Mouse (Mus musculus): ENCODE results near the gene Enkd1. TPM values are rescaled to one million over a fixed set of nuclear protein-coding genes. Genes with fewer than 3 reads are reported as not detected.

The Enkd1 gene
- 4.9 and 7.9 TPM in 2 replicates for polyA plus RNA-seq (2012; rRNA removed; ENCODE audit: low replicate concordance)

GRCm38 (mm10) chr8:105707498-105708403 lies at the start of gene Enkd1, which contains the start of gene 4933405L10Rik:
Gene Enkd1 (minus strand): TSS chr8:105708210.
Gene 4933405L10Rik (plus strand): TSS chr8:105707655.

GRCm38 (mm10) chr8:105700966-105701824 lies 6.8 kb downstream of the Enkd1 start, which contains the start of the genes Acd and Pard6a:
Gene Acd (minus strand): TSS chr8:105701102.
Gene Pard6a (plus strand): TSS chr8:105701148.

GRCm38 (mm10) chr8:105685796-105686308 lies 22.2 kb downstream of the Enkd1 start, which contains the start of gene Carmil2:
Gene Carmil2 (plus strand): TSS chr8:105686274.

Other genes with a start within 250 kb of the Enkd1 start
- gene Tppp3, start 236.7 kb downstream of the Enkd1 start, polyA plus RNA-seq (2012; rRNA removed; ENCODE audit: low replicate concordance), result 53.0 and 57.7 TPM in 2 replicates
- gene Zdhhc1, start 211.3 kb downstream of the Enkd1 start, polyA plus RNA-seq (2012; rRNA removed; ENCODE audit: low replicate concordance), result 17.9 and 29.4 TPM in 2 replicates
- gene Hsd11b2, start 189.5 kb downstream of the Enkd1 start, polyA plus RNA-seq (2012; rRNA removed; ENCODE audit: low replicate concordance), result 11.0 and 11.1 TPM in 2 replicates
- gene Atp6v0d1, start 142.2 kb downstream of the Enkd1 start, polyA plus RNA-seq (2012; rRNA removed; ENCODE audit: low replicate concordance), result 48.4 and 63.4 TPM in 2 replicates
- gene Ripor1, start 103.0 kb downstream of the Enkd1 start, polyA plus RNA-seq (2012; rRNA removed; ENCODE audit: low replicate concordance), result 7.7 and 13.9 TPM in 2 replicates
- gene Ctcf, start 71.6 kb downstream of the Enkd1 start, polyA plus RNA-seq (2012; rRNA removed; ENCODE audit: low replicate concordance), result 5.0 and 7.2 TPM in 2 replicates
- gene Agrp, start 70.8 kb downstream of the Enkd1 start, polyA plus RNA-seq (2012; rRNA removed; ENCODE audit: low replicate concordance), result 0.31 TPM in 1 of 2 replicates, not detected in the other
- 3.2 and 7.0 TPM in 2 replicates for gene Carmil2, start 21.9 kb downstream of the Enkd1 start, polyA plus RNA-seq (2012; rRNA removed; ENCODE audit: low replicate concordance)
- 29.2 and 30.8 TPM in 2 replicates for gene Acd, start 7.1 kb downstream of the Enkd1 start, polyA plus RNA-seq (2012; rRNA removed; ENCODE audit: low replicate concordance)
- 6.5 and 10.2 TPM in 2 replicates for gene Pard6a, start 7.1 kb downstream of the Enkd1 start, polyA plus RNA-seq (2012; rRNA removed; ENCODE audit: low replicate concordance)
- not detected in 2 replicates for gene 4933405L10Rik, start 555 bp downstream of the Enkd1 start, polyA plus RNA-seq (2012; rRNA removed; ENCODE audit: low replicate concordance)
- 8.5 and 9.1 TPM in 2 replicates for gene Gfod2, start 50.5 kb upstream of the Enkd1 start, polyA plus RNA-seq (2012; rRNA removed; ENCODE audit: low replicate concordance)
- gene Ranbp10, start 119.1 kb upstream of the Enkd1 start, polyA plus RNA-seq (2012; rRNA removed; ENCODE audit: low replicate concordance), result 10.6 and 13.2 TPM in 2 replicates
- not detected in 2 replicates for gene Tsnaxip1, start 119.5 kb upstream of the Enkd1 start, polyA plus RNA-seq (2012; rRNA removed; ENCODE audit: low replicate concordance)
- 6.6 and 8.0 TPM in 2 replicates for gene Cenpt, start 145.1 kb upstream of the Enkd1 start, polyA plus RNA-seq (2012; rRNA removed; ENCODE audit: low replicate concordance)
- 35.4 and 36.7 TPM in 2 replicates for gene Thap11, start 146.9 kb upstream of the Enkd1 start, polyA plus RNA-seq (2012; rRNA removed; ENCODE audit: low replicate concordance)
- gene Nutf2, start 152.4 kb upstream of the Enkd1 start, polyA plus RNA-seq (2012; rRNA removed; ENCODE audit: low replicate concordance), result 12.9 and 22.5 TPM in 2 replicates
- gene Edc4, start 172.7 kb upstream of the Enkd1 start, polyA plus RNA-seq (2012; rRNA removed; ENCODE audit: low replicate concordance), result 39.6 and 49.7 TPM in 2 replicates
- gene Nrn1l, start 185.4 kb upstream of the Enkd1 start, polyA plus RNA-seq (2012; rRNA removed; ENCODE audit: low replicate concordance), result 1.1 and 3.3 TPM in 2 replicates
- 16.1 and 18.3 TPM in 2 replicates for gene Pskh1, start 192.2 kb upstream of the Enkd1 start, polyA plus RNA-seq (2012; rRNA removed; ENCODE audit: low replicate concordance)
- gene Ctrl, start 225.7 kb upstream of the Enkd1 start, polyA plus RNA-seq (2012; rRNA removed; ENCODE audit: low replicate concordance), result 12.5 and 3,063 TPM in 2 replicates
- gene Psmb10, start 230.2 kb upstream of the Enkd1 start, polyA plus RNA-seq (2012; rRNA removed; ENCODE audit: low replicate concordance), result 565 and 991 TPM in 2 replicates
- 0.97 and 1.4 TPM in 2 replicates for gene Lcat, start 235.2 kb upstream of the Enkd1 start, polyA plus RNA-seq (2012; rRNA removed; ENCODE audit: low replicate concordance)

All from duodenum, adult 2 months (tissue).